Mouse (Mus musculus) CD4-positive naive resting alpha-beta T cell, adult 57 days (primary cell): ENCODE measurements around the gene Vmn1r203. TPM values are rescaled to one million over a fixed set of nuclear protein-coding genes. Genes with fewer than 3 reads are reported as not detected.

Experiments
- total RNA-seq: library from RNA; stranded (reverse); gene quantifications from one replicate; pipeline ENCODE4 v1.2.4, GENCODE M21; 2023

The Vmn1r203 gene
- not detected for total RNA-seq

DNA sequence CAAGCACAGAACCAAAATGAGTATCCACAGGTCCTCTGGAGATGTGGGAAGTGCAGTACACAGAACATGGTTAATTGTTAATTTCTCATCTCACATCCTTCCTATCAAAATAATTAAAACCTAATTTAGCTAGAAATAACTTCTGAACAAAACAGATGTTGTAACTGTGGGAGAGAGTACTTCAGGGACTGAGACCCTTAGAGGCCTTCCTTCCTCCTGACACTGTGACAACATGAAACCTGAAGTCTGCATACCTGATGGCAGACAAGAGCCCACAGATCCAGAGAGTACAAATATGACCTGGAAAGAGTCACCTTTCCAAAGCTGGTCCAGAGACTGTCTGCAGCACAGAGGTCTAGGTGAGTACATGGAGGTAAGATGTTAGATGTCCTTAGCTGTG, at the start of gene Vmn1r203:
Vmn1r203 (plus strand) TSS at position 301 of the 400 bp plus-strand sequence.

DNA sequence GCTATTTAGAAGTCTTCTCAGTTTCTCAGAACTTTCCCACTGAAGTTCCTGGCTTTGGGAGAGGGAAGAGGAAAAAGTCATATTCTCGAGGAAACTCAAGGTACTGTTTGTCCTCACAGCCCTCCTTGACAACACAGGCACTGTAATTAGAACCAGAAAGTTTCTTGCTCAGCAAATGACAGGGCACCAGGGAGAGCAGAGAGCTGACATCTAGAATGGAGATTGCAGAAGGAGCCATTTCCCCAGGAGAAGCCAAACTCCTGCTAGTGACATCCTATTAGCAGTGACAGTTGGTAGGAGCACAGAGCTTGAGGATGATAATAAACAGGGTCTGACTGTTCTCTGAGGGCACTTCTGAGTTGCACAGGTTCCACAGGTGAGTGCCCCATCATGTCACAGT, 46.3 kb upstream of the Vmn1r203 start, which contains the start of gene Vmn1r201:
Vmn1r201 (plus strand) TSS at position 301 of the 400 bp plus-strand sequence.

DNA sequence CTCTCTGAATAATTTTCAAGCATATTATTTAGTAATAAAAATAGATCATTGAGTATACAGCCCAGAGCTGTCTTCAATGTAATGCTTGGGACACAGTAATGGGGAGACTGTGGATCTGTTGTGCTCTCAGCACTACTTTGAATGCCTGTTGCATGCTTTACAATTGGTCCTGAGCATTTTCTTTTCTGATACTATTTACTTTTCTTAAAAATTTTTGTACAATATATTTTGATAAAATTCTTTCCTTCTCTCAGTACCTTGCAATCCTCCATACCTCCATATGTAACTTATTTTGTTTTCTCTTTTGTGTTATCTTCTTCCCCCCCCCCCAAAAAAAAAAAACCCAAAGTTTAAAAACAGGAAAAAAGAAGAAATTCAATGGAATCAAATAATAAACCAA, 12.6 kb upstream of the Vmn1r203 start, which contains the start of gene Vmn1r202:
Vmn1r202 (minus strand) TSS at position 101 of the 400 bp plus-strand sequence.

DNA sequence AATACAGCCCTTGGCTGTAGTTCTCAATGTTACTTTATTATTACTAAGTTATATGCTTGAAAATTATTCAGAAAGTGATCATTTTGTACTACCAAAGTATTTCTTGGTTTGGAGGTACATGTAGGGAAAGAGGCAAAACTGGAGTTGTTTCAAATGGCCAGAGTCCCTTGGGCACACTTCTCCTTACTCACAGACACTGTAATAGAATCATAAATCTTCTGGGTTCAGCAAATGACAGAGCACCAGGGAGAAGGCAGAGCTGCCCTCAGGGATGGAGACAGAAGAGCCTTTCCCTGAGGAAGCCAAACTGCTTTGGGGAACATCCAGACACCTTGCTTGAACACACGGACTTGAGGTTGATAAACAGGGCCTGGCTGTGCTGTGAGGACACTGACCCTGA, 35.0 kb downstream of the Vmn1r203 start, which contains the start of gene Vmn1r204:
Vmn1r204 (plus strand) TSS at position 301 of the 400 bp plus-strand sequence.

Other genes starting within 250 kb of the Vmn1r203 start
- gene Vmn1r195, start 247.6 kb upstream of the Vmn1r203 start, total RNA-seq = not detected
- not detected for gene Vmn1r196, start 228.2 kb upstream of the Vmn1r203 start, total RNA-seq
- gene Vmn1r197, start 193.5 kb upstream of the Vmn1r203 start, total RNA-seq = not detected
- not detected for gene Vmn1r198, start 167.8 kb upstream of the Vmn1r203 start, total RNA-seq
- gene Vmn1r199, start 138.3 kb upstream of the Vmn1r203 start, total RNA-seq = not detected
- gene Vmn1r200, start 127.7 kb upstream of the Vmn1r203 start, total RNA-seq = not detected
- not detected for gene Vmn1r201, start 46.2 kb upstream of the Vmn1r203 start, total RNA-seq
- gene Vmn1r202, start 12.7 kb upstream of the Vmn1r203 start, total RNA-seq = not detected
- gene Vmn1r204, start 35.1 kb downstream of the Vmn1r203 start, total RNA-seq = not detected
- gene Vmn1r205, start 74.9 kb downstream of the Vmn1r203 start, total RNA-seq = not detected
- not detected for gene Vmn1r206, start 106.1 kb downstream of the Vmn1r203 start, total RNA-seq
- not detected for gene Vmn1r207-ps, start 211.5 kb downstream of the Vmn1r203 start, total RNA-seq